Mouse (Mus musculus): ENCODE results near the gene Fst.

DNA sequence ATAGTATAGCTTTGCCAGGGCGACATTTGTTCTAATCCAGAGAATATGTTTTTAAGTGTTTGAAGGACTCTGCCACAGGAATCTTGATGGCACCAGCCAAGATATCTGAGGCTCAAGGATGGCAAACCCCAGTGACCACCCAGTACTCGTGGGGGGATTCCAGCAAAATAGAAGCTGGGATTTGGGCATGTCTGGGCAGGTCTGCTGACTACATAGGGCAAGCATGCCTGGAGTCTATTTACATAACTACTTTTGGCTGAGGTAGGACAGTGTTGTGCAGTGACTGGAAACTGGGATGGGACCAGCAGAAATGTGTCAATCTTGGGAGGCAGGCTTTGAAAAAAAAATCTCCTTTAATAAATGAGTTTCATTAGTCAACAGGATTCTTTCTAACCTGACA is 11.5 kb downstream of the Fst start:
- TF ChIP-seq CTCF (IDR thresholded peaks at IDR 0.05; ENCODE audit: extremely low read depth, insufficient read length, insufficient replicate concordance, low read depth, low read length) (no peak), POLR2A (IDR thresholded peaks at IDR 0.05; ENCODE audit: low read depth, low read length) (no peak)

Data from small intestine, adult 2 months (tissue).